9 mouse cellular contexts compared by ENCODE assay signal in the genomic region with DNA sequence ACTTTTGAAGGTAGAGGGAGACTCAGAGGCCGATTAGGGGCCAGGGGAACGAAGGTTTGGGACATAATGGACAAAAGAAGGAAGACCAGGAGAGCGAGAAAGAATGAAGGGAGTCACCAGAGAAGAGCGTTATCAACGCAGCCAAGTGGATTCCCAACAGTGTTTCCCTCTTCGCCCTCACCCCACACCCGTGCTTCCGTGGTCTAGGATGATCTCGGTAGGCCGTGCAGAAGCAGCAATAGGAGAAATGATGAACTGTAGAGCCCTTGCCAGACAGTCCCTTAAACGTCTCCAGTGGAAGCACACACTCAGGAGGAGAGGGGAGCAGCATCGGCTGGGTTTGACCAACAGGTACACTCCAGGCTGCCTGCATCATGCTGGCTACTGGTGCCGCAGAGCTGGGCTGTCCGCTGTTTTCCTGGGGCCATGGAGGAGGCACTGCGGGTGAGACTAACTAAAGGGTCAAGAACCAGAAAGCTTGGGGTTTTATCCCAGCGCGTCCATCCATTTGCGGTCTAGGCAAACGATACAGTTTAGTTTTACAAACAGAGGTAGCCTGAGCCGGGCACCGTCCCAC. TPM values are rescaled to one million over a fixed set of nuclear protein-coding genes. Genes with fewer than 3 reads are reported as not detected.
DNase-seq lines count a peak whose midpoint lies in the region; ATAC-seq lines count a peak whose summit lies in the region.
"Had no signal": no experiment of that assay in that cellular context is flagged by ENCODE, and none has a peak within 500 bp of the region (broad histone marks: within the 10 kb centered on the region; RNA-seq: fewer than 3 reads in every experiment).

No protein-coding gene starts in this region.

- peaks cover 26% of the 10 kb centered on the region for H3K4me1 ChIP-seq in heart, embryonic 13.5 days
- H3K4me1 ChIP-seq in embryonic facial prominence, embryonic 11.5 days (ENCODE audit: control insufficient read depth, insufficient read depth, low read length): no peaks in the 10 kb centered on the region; the same call in 1 of the 2 replicates
- H3K4me1 ChIP-seq in intestine, embryonic 14.5 days (replicated peaks; ENCODE audit: control insufficient read depth, insufficient read depth, low read length): peaks cover 7% of the 10 kb centered on the region; the same call in 1 of the 2 replicates
- peaks cover 35% of the 10 kb centered on the region for H3K4me1 ChIP-seq in midbrain, embryonic 13.5 days (replicated peaks)

- peaks cover 36% of the 10 kb centered on the region for H3K27me3 ChIP-seq in heart, embryonic 13.5 days (replicated peaks)
- peaks cover 16% of the 10 kb centered on the region for H3K27me3 ChIP-seq in embryonic facial prominence, embryonic 11.5 days (ENCODE audit: control insufficient read depth, insufficient read depth, low read length)
- H3K27me3 ChIP-seq in intestine, embryonic 14.5 days (replicated peaks; ENCODE audit: control insufficient read depth, insufficient read depth, low read length): peaks cover 27% of the 10 kb centered on the region; the same call in 1 of the 2 replicates
- peaks cover 14% of the 10 kb centered on the region for H3K27me3 ChIP-seq in midbrain, embryonic 13.5 days

- no peaks in the 10 kb centered on the region for H3K36me3 ChIP-seq in heart, embryonic 13.5 days
- H3K36me3 ChIP-seq in embryonic facial prominence, embryonic 11.5 days (replicated peaks; ENCODE audit: control insufficient read depth, insufficient read depth, low read depth, low read length): no peaks in the 10 kb centered on the region
- H3K36me3 ChIP-seq in intestine, embryonic 14.5 days (ENCODE audit: control insufficient read depth, insufficient read depth, low read length): no peaks in the 10 kb centered on the region
- H3K36me3 ChIP-seq in midbrain, embryonic 13.5 days: no peaks in the 10 kb centered on the region

- no peak for DNase-seq in heart, adult 11 months
- no peak for DNase-seq in embryonic facial prominence, embryonic 11.5 days (ENCODE audit: low spot score)
- DNase-seq in intestine, embryonic 14.5 days (ENCODE audit: low spot score): peak; percentile 58
- no peak for DNase-seq in ovary, postnatal 14 days (ENCODE audit: low spot score)
- DNase-seq in ovary, postnatal 10 days (ENCODE audit: low spot score): no peak
- DNase-seq in gastrocnemius, postnatal 25 days: no peak

- peak overlapping the region; percentile 84 for H3K4me3 ChIP-seq in heart, embryonic 13.5 days
- no peak overlapping the region for H3K4me3 ChIP-seq in embryonic facial prominence, embryonic 11.5 days (ENCODE audit: low read depth, low read length)
- peak overlapping the region; percentile 67 for H3K4me3 ChIP-seq in intestine, embryonic 14.5 days (ENCODE audit: low read depth, low read length)
- peak overlapping the region; percentile 64 for H3K4me3 ChIP-seq in midbrain, embryonic 13.5 days (replicated peaks)

- WGBS in heart, embryonic 13.5 days: 18% methylated on average over 21 of the region's 21 CpGs
- WGBS in embryonic facial prominence, embryonic 11.5 days: 12% methylated on average over 21 of the region's 21 CpGs
- WGBS in intestine, embryonic 14.5 days: 25% methylated on average over 21 of the region's 21 CpGs
- WGBS in midbrain, embryonic 13.5 days: 15% methylated on average over 21 of the region's 21 CpGs

- H3K9me3 ChIP-seq in heart, embryonic 13.5 days: no peaks in the 10 kb centered on the region
- no peaks in the 10 kb centered on the region for H3K9me3 ChIP-seq in embryonic facial prominence, embryonic 11.5 days (replicated peaks; ENCODE audit: control insufficient read depth, low read length)
- H3K9me3 ChIP-seq in intestine, embryonic 14.5 days (ENCODE audit: control insufficient read depth, low read length): no peaks in the 10 kb centered on the region
- no peaks in the 10 kb centered on the region for H3K9me3 ChIP-seq in midbrain, embryonic 13.5 days

- H3K27ac ChIP-seq in heart, embryonic 13.5 days (replicated peaks): no peak overlapping the region
- no peak overlapping the region for H3K27ac ChIP-seq in embryonic facial prominence, embryonic 11.5 days (replicated peaks; ENCODE audit: low read depth, low read length)
- H3K27ac ChIP-seq in intestine, embryonic 14.5 days (ENCODE audit: low read depth): no peak overlapping the region
- no peak overlapping the region for H3K27ac ChIP-seq in midbrain, embryonic 13.5 days

- H3K4me2 ChIP-seq in heart, embryonic 13.5 days: peak overlapping the region; percentile 75
- H3K4me2 ChIP-seq in embryonic facial prominence, embryonic 11.5 days (ENCODE audit: low read depth, low read length): peak overlapping the region; percentile 92; the same call in 1 of the 2 replicates
- H3K4me2 ChIP-seq in intestine, embryonic 14.5 days (ENCODE audit: low read length): peak overlapping the region; percentile 97
- H3K4me2 ChIP-seq in midbrain, embryonic 13.5 days (replicated peaks): peak overlapping the region; percentile 67

- no peak for ATAC-seq in heart, embryonic 13.5 days (ENCODE audit: extremely low read depth, insufficient number of reproducible peaks, low FRiP score, low TSS enrichment)
- ATAC-seq in embryonic facial prominence, embryonic 11.5 days (replicated peaks; ENCODE audit: insufficient number of reproducible peaks, low FRiP score, low TSS enrichment, low read depth): no peak
- no peak for ATAC-seq in intestine, embryonic 14.5 days (replicated peaks; ENCODE audit: low FRiP score, low TSS enrichment, low read depth)
- ATAC-seq in midbrain, embryonic 13.5 days: no peak

- peak overlapping the region; percentile 25; the same call in 1 of the 2 replicates for H3K9ac ChIP-seq in heart, embryonic 13.5 days
- no peak overlapping the region for H3K9ac ChIP-seq in embryonic facial prominence, embryonic 11.5 days (replicated peaks; ENCODE audit: low read length)
- peak overlapping the region; percentile 85; the same call in 1 of the 2 replicates for H3K9ac ChIP-seq in intestine, embryonic 14.5 days (ENCODE audit: low read length)
- no peak overlapping the region for H3K9ac ChIP-seq in midbrain, embryonic 13.5 days (replicated peaks)

RNA-seq across cellular contexts. Expression of a gene that starts 1.0 kb away (rescaled TPM):
- 4.4 and 5.6 TPM in 2 replicates for polyA plus RNA-seq in heart, embryonic 13.5 days (2015; fragmentation: Nextera tagmentation; extraction: Ambion mirVana)
- 5.9 TPM in 2 replicates for polyA plus RNA-seq in embryonic facial prominence, embryonic 11.5 days (2014; fragmentation: Nextera tagmentation; extraction: Ambion mirVana)
- polyA plus RNA-seq in intestine, embryonic 14.5 days (2014; fragmentation: Nextera tagmentation; extraction: Ambion mirVana): 6.9 and 7.6 TPM in 2 replicates
- polyA plus RNA-seq in midbrain, embryonic 13.5 days (2015; fragmentation: Nextera tagmentation; extraction: Ambion mirVana): 45.5 and 47.8 TPM in 2 replicates
- total RNA-seq in gastrocnemius, postnatal 25 days (2021): 10 to 100 TPM; 12.3 to 12.5 TPM

RNA-seq across cellular contexts. Expression of a gene that starts 14.4 kb away (rescaled TPM):
- 202 and 203 TPM in 2 replicates for polyA plus RNA-seq in heart, embryonic 13.5 days (2015; fragmentation: Nextera tagmentation; extraction: Ambion mirVana)
- 210 and 213 TPM in 2 replicates for polyA plus RNA-seq in embryonic facial prominence, embryonic 11.5 days (2014; fragmentation: Nextera tagmentation; extraction: Ambion mirVana)
- 269 and 284 TPM in 2 replicates for polyA plus RNA-seq in intestine, embryonic 14.5 days (2014; fragmentation: Nextera tagmentation; extraction: Ambion mirVana)
- polyA plus RNA-seq in midbrain, embryonic 13.5 days (2015; fragmentation: Nextera tagmentation; extraction: Ambion mirVana): 162 and 166 TPM in 2 replicates
- total RNA-seq in gastrocnemius, postnatal 25 days (2021): 10 to 100 TPM; 51.9 to 55.1 TPM

RNA-seq across cellular contexts. Expression of a gene that starts 36.0 kb away (rescaled TPM):
- 15.3 and 16.0 TPM in 2 replicates for polyA plus RNA-seq in heart, embryonic 13.5 days (2015; fragmentation: Nextera tagmentation; extraction: Ambion mirVana)
- polyA plus RNA-seq in embryonic facial prominence, embryonic 11.5 days (2014; fragmentation: Nextera tagmentation; extraction: Ambion mirVana): 4.0 and 5.4 TPM in 2 replicates
- 31.1 and 36.2 TPM in 2 replicates for polyA plus RNA-seq in intestine, embryonic 14.5 days (2014; fragmentation: Nextera tagmentation; extraction: Ambion mirVana)
- polyA plus RNA-seq in midbrain, embryonic 13.5 days (2015; fragmentation: Nextera tagmentation; extraction: Ambion mirVana): 2.4 and 2.9 TPM in 2 replicates
- total RNA-seq in gastrocnemius, postnatal 25 days (2021): 1 to 10 TPM; 2.5 to 3.0 TPM
- polyA plus RNA-seq: CD4-positive, CD25-positive, alpha-beta regulatory T cell, adult 4 months had no signal

RNA-seq across cellular contexts. Expression of a gene that starts 49.0 kb away (rescaled TPM):
- 19.2 and 20.6 TPM in 2 replicates for polyA plus RNA-seq in heart, embryonic 13.5 days (2015; fragmentation: Nextera tagmentation; extraction: Ambion mirVana)
- polyA plus RNA-seq in embryonic facial prominence, embryonic 11.5 days (2014; fragmentation: Nextera tagmentation; extraction: Ambion mirVana): 25.3 and 27.2 TPM in 2 replicates
- 20.0 and 23.7 TPM in 2 replicates for polyA plus RNA-seq in intestine, embryonic 14.5 days (2014; fragmentation: Nextera tagmentation; extraction: Ambion mirVana)
- 48.2 and 48.4 TPM in 2 replicates for polyA plus RNA-seq in midbrain, embryonic 13.5 days (2015; fragmentation: Nextera tagmentation; extraction: Ambion mirVana)
- total RNA-seq in gastrocnemius, postnatal 25 days (2021): 10 to 100 TPM in 1 of 2 experiments, 1 to 10 TPM in 1; 9.3 to 11.1 TPM

Comparison
In these comparisons a context has a peak if more than half of its experiments do, and no peak if none do; other contexts are left out.
1. H3K9ac ChIP-seq: peak in heart, embryonic 13.5 days (single experiment) and intestine, embryonic 14.5 days (single experiment); none in embryonic facial prominence, embryonic 11.5 days (single experiment) and midbrain, embryonic 13.5 days (single experiment).
2. Peak in every context shown above with its lines, with median percentiles within 50 percentile points of each other: H3K4me2 ChIP-seq.